25 mouse cellular contexts compared by ENCODE assay signal in genomic region chr10:69810785-69811184, GRCm38 (mm10).
"Had no signal": no experiment of that assay in that cellular context is flagged by ENCODE, and none has a peak within 500 bp of the region (broad histone marks: within the 10 kb centered on the region; RNA-seq: fewer than 3 reads in every experiment).

No protein-coding gene starts in this region.

- H3K4me2 ChIP-seq: heart, embryonic 12.5 days; hindbrain, embryonic 12.5 days; hindbrain, embryonic 14.5 days; intestine, embryonic 15.5 days; limb, embryonic 15.5 days; liver, embryonic 12.5 days had no signal

- DNase-seq: gastrocnemius, adult 2 months; gastrocnemius, postnatal 14 days; gastrocnemius, postnatal 36 days; heart, adult 11 months; heart, postnatal 10 days; heart, postnatal 4 days; kidney, adult 18-20 months; kidney, adult 8-10 months; kidney, postnatal 10 days; kidney, postnatal 25 days; kidney, postnatal 4 days had no signal

- ATAC-seq: hindbrain, embryonic 16.5 days; inflammation-experienced regulatory T-cells, adult 6 months; intestine, embryonic 15.5 days; intestine, postnatal 0 days; liver, embryonic 12.5 days had no signal

- H3K9ac ChIP-seq: heart, embryonic 12.5 days; hindbrain, embryonic 12.5 days; hindbrain, embryonic 14.5 days; intestine, embryonic 15.5 days; limb, embryonic 15.5 days; liver, embryonic 12.5 days; liver, embryonic 14.5 days had no signal

- H3K27me3 ChIP-seq: heart, embryonic 12.5 days; hindbrain, embryonic 12.5 days; intestine, embryonic 15.5 days; limb, embryonic 15.5 days; liver, embryonic 12.5 days had no signal

- H3K9me3 ChIP-seq: heart, embryonic 10.5 days; hindbrain, embryonic 10.5 days; hindbrain, embryonic 12.5 days; intestine, embryonic 15.5 days; limb, embryonic 15.5 days; liver, embryonic 12.5 days had no signal

- H3K36me3 ChIP-seq: intestine, embryonic 15.5 days; limb, embryonic 15.5 days; liver, embryonic 12.5 days had no signal

- H3K4me1 ChIP-seq: heart, embryonic 10.5 days; heart, embryonic 12.5 days; intestine, embryonic 15.5 days; limb, embryonic 15.5 days; liver, embryonic 12.5 days had no signal

- H3K4me3 ChIP-seq: gastrocnemius, adult 2 months; heart, embryonic 10.5 days; heart, embryonic 12.5 days; hindbrain, embryonic 10.5 days; hindbrain, embryonic 12.5 days; intestine, embryonic 15.5 days; layer of hippocampus, adult 2 months; left cerebral cortex, adult 2 months; limb, embryonic 15.5 days; liver, embryonic 12.5 days had no signal

- H3K27ac ChIP-seq: gastrocnemius, adult 2 months; heart, embryonic 10.5 days; hindbrain, embryonic 10.5 days; hindbrain, embryonic 12.5 days; hindbrain, embryonic 14.5 days; intestine, embryonic 15.5 days; layer of hippocampus, adult 2 months; left cerebral cortex, adult 2 months; limb, embryonic 15.5 days; liver, embryonic 12.5 days; liver, embryonic 14.5 days had no signal
